Mouse (Mus musculus): ENCODE data around the gene Clba1.

DNA sequence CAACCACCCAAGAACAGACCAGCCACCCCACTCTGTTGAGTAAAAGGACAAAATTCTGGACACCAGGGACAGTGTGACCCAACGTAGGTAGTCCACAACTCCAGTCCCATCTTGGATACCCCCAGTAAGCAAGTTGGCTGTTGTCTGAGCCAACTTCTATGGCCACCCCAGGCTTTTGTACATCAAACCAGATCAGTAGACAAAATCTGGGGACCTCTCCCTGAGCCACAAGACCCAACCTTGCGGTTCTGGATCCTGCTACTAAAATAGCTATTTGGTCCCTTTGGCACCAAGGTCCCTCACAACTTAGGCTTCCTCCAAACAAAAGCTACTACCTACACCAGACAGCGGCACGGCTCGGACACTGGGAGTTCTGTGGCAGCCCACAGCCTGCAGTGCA is 13.7 kb upstream of the Clba1 start:
- no peak for TF ChIP-seq POLR2A (IDR thresholded peaks at IDR 0.05; ENCODE audit: insufficient read depth, low read depth, low read length)
- no peak for TF ChIP-seq CTCF (IDR thresholded peaks at IDR 0.05; ENCODE audit: insufficient read depth, low read depth, low read length)

All from olfactory bulb, adult 2 months (tissue).